Mouse (Mus musculus) small intestine, adult 2 months (tissue): ENCODE measurements around the gene Ankrd13d. TPM values are rescaled to one million over a fixed set of nuclear protein-coding genes. Genes with fewer than 3 reads are reported as not detected.

ENCODE experiments used
- H3K27ac ChIP-seq: fragments of 200-500 bp; 2 replicates; pipeline ENCODE4 v1.5.1; 2012; ENCODE audit warnings: low read depth, low read length, control low read depth, inconsistent platforms; ENCODE audit not compliant: insufficient read depth
- H3K27me3 ChIP-seq: fragments of 200-500 bp; 2 replicates; pipeline ENCODE4 v1.6.1; 2012; ENCODE audit warnings: mild to moderate bottlenecking, moderate library complexity, low read length, inconsistent platforms; ENCODE audit not compliant: control insufficient read depth, insufficient read depth
- H3K36me3 ChIP-seq: fragments of 200-500 bp; 2 replicates; pipeline ENCODE4 v1.6.1; 2012; ENCODE audit warnings: mild to moderate bottlenecking, low read length, control low read depth, inconsistent platforms; ENCODE audit not compliant: control insufficient read depth, insufficient read depth
- H3K4me1 ChIP-seq: fragments of 200-500 bp; 2 replicates; pipeline ENCODE4 v1.6.1; 2012; ENCODE audit warnings: low read length, inconsistent platforms, mixed read lengths; ENCODE audit not compliant: control insufficient read depth, insufficient read depth, insufficient read length
- H3K4me3 ChIP-seq: fragments of 200-500 bp; 2 replicates; pipeline ENCODE4 v1.5.1; 2012; ENCODE audit warnings: low read depth, mild to moderate bottlenecking, control low read depth, inconsistent platforms, low read length, moderate library complexity
- CTCF ChIP-seq: fragments of 200-500 bp; IDR thresholded peaks from 2 replicates; pipeline ENCODE4 v1.5.1; 2012; ENCODE audit warnings: low read depth, mild to moderate bottlenecking, control low read depth, inconsistent platforms, low read length, moderate library complexity, mixed read lengths; ENCODE audit not compliant: insufficient replicate concordance, insufficient read length; ENCODE audit errors: extremely low read depth
- POLR2A ChIP-seq: fragments of 200-500 bp; IDR thresholded peaks from 2 replicates; pipeline ENCODE4 v1.6.1; 2012; ENCODE audit warnings: low read depth, mild to moderate bottlenecking, control low read depth, inconsistent platforms, low read length, moderate library complexity
- WGBS: fragments of 180-500 bp; shearing (Covaris S2); methylation state at CpG from one replicate; pipeline ENCODE4 v1.1.7; 2018; 5-methylcytosine and 5-hydroxymethylcytosine counted together
- polyA plus RNA-seq: library from polyadenylated mRNA; depleted of rRNA; stranded (reverse); fragments of >200 nt; gene quantifications from 2 replicates; pipeline ENCODE4 v1.2.3, GENCODE M21; 2012

Gene Ankrd13d
- polyA plus RNA-seq, 1 experiment = 1.1 TPM

GRCm38 (mm10) chr19:4305491-4306189, 22.7 kb upstream of the Ankrd13d start:
- peaks cover 28% of the 10 kb centered on the region for H3K4me1 ChIP-seq
- TF ChIP-seq CTCF = no peak
- TF ChIP-seq POLR2A = no peak

GRCm38 (mm10) chr19:4304871-4305321, 22.0 kb upstream of the Ankrd13d start:
- peaks cover 36% of the 10 kb centered on the region for H3K4me1 ChIP-seq

More at GRCm38 (mm10) chr19:4305491-4306189, 22.7 kb upstream of the Ankrd13d start:
- H3K4me3 ChIP-seq = peak overlapping the region; percentile 86
- peak overlapping the region; percentile 89 for H3K27ac ChIP-seq
- H3K27me3 ChIP-seq = no peaks in the 10 kb centered on the region
- 3% methylated on average over 68 of the region's 68 CpGs for WGBS
- no peaks in the 10 kb centered on the region for H3K36me3 ChIP-seq

DNA sequence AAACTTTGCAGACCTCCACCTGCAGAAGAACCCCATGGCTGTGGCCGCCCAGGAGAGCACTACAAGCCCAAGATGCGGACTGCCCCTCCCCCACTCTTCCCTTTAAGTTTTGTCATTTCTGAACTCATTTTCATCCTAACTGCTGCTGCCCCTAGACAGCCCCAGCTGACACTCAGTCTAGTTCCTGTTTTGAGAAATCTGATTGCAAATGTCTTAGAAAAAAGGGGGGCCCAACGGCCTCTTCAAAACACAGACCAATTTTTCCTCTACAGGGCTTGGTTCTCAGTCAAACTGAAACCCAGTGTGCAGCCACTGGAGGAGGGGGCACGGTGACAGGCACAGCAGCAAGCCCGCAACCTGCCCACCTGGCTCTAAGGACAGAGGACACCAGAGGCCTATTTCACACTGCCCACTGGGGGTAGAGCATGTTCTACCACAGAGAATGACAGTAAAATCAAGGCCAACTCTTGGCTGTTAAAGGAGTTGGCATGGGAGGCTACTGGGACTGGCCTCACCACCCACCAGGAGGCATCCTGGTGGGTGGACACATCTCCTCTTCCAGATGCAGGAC, 21.4 kb upstream of the Ankrd13d start:
- 61% methylated on average over 5 of the region's 5 CpGs for WGBS
- H3K4me1 ChIP-seq = peaks cover 40% of the 10 kb centered on the region
- H3K27ac ChIP-seq = peak overlapping the region; percentile 89
- TF ChIP-seq POLR2A (no peak), CTCF (no peak)
- H3K36me3 ChIP-seq = no peaks in the 10 kb centered on the region
- H3K27me3 ChIP-seq = no peaks in the 10 kb centered on the region
- H3K4me3 ChIP-seq = peak overlapping the region; percentile 86

More at GRCm38 (mm10) chr19:4304871-4305321, 22.0 kb upstream of the Ankrd13d start:
- H3K4me3 ChIP-seq = peak overlapping the region; percentile 86
- TF ChIP-seq CTCF (no peak), POLR2A (no peak)
- peak overlapping the region; percentile 89 for H3K27ac ChIP-seq
- 8% methylated on average over 4 of the region's 4 CpGs for WGBS
- no peaks in the 10 kb centered on the region for H3K36me3 ChIP-seq
- H3K27me3 ChIP-seq = no peaks in the 10 kb centered on the region

- Histone ChIP-seq H3K4me3 (peak overlapping the region; percentile 1; the same call in 1 of the 2 replicates), H3K27me3 (no peaks in the 10 kb centered on the region), H3K27ac (peak overlapping the region; percentile 89), H3K36me3 (no peaks in the 10 kb centered on the region), H3K4me1 (peaks cover 42% of the 10 kb centered on the region)
- WGBS = 85% methylated on average over 5 of the region's 5 CpGs
- no peak for TF ChIP-seq POLR2A
- TF ChIP-seq CTCF = no peak
Observed at GRCm38 (mm10) chr19:4303640-4303995, 20.7 kb upstream of the Ankrd13d start.

DNA sequence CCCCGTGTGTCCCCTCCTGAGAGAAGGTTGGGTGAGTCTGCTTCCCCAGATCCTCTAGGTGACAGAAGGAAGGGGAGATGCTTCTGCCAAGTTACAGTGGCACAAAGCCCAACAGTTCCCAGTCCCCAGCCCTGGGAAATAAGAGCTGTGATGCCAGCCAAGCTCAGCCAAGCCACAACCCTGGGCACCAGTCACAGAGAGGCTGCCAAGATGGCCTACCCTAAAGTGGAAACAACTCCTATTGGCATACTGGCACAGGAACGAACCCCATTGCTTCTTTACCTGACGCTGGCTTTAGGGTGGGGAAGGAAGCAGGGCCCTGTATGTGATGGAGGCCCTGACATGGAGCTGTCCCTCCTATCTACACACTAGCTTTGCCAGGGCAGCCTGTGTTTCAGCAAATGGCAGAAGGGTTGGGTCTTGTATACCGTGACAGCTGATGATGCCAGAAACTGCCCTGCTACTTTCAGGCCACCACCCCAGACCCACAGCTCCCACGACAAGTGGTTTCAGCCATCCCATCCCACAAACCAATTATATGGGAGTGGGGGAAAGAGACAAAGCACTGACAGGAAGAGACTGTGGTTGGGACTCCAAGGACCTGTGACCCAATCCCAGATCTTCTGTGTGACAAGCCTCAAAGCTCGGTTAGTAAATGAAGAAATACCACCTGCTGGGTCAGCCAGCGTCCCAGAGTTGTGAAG, 20.2 kb upstream of the Ankrd13d start:
- WGBS = 61% methylated on average over 7 of the region's 7 CpGs
- Histone ChIP-seq H3K4me3 (peak overlapping the region; percentile 27), H3K27me3 (no peaks in the 10 kb centered on the region), H3K36me3 (no peaks in the 10 kb centered on the region), H3K4me1 (peaks cover 46% of the 10 kb centered on the region), H3K27ac (peak overlapping the region; percentile 89)
- TF ChIP-seq CTCF = no peak
- no peak for TF ChIP-seq POLR2A

DNA sequence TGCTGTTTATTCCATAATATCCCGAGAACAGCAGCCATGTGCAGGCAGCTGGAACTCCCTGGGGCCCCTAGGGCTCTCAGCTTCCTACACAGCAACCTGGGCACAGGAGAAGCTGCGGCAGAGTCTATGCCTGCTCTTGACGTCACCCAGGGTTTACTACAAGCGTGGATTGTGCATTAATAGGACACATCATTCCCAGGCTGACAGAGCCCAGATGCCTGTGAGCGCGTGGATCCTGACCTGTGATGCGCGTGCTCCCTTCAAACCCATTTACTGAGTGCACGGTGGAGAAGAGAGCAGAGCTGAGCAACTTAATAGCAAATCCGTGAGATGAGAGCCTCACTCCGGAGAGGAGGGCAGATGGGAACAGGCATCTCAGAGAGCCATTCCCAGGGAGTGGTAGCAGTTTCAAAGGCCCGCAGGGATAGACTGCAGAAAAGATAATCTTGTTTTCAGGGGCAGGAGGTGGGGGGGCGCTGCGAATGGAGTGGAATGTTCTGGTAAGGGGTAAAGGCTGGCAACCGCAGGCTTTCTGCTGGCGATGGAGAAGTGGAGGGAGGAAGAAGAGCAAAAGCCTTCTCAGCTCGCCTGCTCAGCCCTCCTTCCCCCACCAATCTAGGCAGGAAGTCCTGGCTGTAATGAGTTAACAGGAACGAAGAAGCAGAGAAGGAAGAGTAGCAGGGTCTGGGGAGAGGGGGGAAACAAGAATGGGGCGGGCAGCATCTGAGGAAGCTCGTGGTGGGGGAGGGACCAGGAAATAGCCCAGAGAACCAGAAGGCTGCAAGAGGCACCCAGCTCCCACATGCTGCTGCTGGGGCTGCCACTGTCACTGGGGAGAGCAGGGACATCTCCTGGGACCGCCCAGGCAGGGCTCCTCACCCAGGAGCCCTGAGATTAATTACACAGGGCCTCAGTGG, 19.1 kb upstream of the Ankrd13d start:
- Histone ChIP-seq H3K4me3 (peak overlapping the region; percentile 27), H3K27me3 (no peaks in the 10 kb centered on the region), H3K36me3 (no peaks in the 10 kb centered on the region), H3K4me1 (peaks cover 51% of the 10 kb centered on the region), H3K27ac (peak overlapping the region; percentile 89)
- 57% methylated on average over 21 of the region's 21 CpGs for WGBS
- TF ChIP-seq POLR2A (0 out of 2 replicates have a peak, but pooled peaks have one; percentile 20), CTCF (no peak)
